Mouse (Mus musculus): ENCODE measurements around the gene Zfp553. TPM values are rescaled to one million over a fixed set of nuclear protein-coding genes. Genes with fewer than 3 reads are reported as not detected.

Zfp553 gene
- total and polyA plus RNA-seq, 3 experiments: 9.8 to 17.4 (median 15.0) TPM

GRCm38 (mm10) chr7:127208553-127209438 is 24.1 kb upstream of the Zfp553 start, which contains the start of gene Mylpf (continued):
- TF ChIP-seq KAT2A (IDR thresholded peaks at IDR 0.05; ENCODE audit: insufficient replicate concordance, low read length) (peak; percentile 72; the same call in 1 of the 2 replicates), RAD21 (IDR thresholded peaks at IDR 0.05; ENCODE audit: low read depth, low read length) (peak; percentile 28), PAX5 (IDR thresholded peaks at IDR 0.05; ENCODE audit: low read length) (no peak), ETS1 (conservative IDR thresholded peaks at IDR 0.05; ENCODE audit: low read depth, low read length) (no peak; the same call in 1 of the 2 replicates), NELFE (IDR thresholded peaks at IDR 0.05; ENCODE audit: low read depth, low read length) (peak; percentile 75), CHD1 (IDR thresholded peaks at IDR 0.05; ENCODE audit: low read depth, low read length) (no peak), GABPA (IDR thresholded peaks at IDR 0.05; ENCODE audit: insufficient replicate concordance, low read depth, low read length) (no peak), ZMIZ1 (IDR thresholded peaks at IDR 0.05; ENCODE audit: low read depth, low read length) (peak; percentile 80), E2F4 (IDR thresholded peaks at IDR 0.05; ENCODE audit: insufficient replicate concordance, low read depth, low read length) (0 out of 2 replicates have a peak, but pooled peaks have one; percentile 67), CTCF (conservative IDR thresholded peaks at IDR 0.05 in 1 of 2, IDR thresholded peaks at IDR 0.05 in 1 of 2; ENCODE audit: low read depth in 2 of 2, low read length in 2 of 2) (peak; percentile 8 to 78; a peak in 2 of 4 replicates), CHD2 (IDR thresholded peaks at IDR 0.05; ENCODE audit: low read length) (peak; percentile 93), MAX (IDR thresholded peaks at IDR 0.05; ENCODE audit: low read length) (peak; percentile 40; the same call in 1 of the 2 replicates), POLR2A (IDR thresholded peaks at IDR 0.05; ENCODE audit: low read depth, low read length) (peak; percentile 97), MXI1 (IDR thresholded peaks at IDR 0.05; ENCODE audit: low read depth, low read length) (peak; percentile 76), MAZ (IDR thresholded peaks at IDR 0.05; ENCODE audit: low read depth, low read length) (peak; percentile 95), EP300 (IDR thresholded peaks at IDR 0.05; ENCODE audit: low read length) (no peak), USF2 (conservative IDR thresholded peaks at IDR 0.05; ENCODE audit: low read depth, low read length) (no peak), RCOR1 (conservative IDR thresholded peaks at IDR 0.05; ENCODE audit: low read depth, low read length) (no peak), POLR2AphosphoS2 (IDR thresholded peaks at IDR 0.05; ENCODE audit: low read depth, low read length) (no peak; the same call in 1 of the 2 replicates), IRF4 (IDR thresholded peaks at IDR 0.05; ENCODE audit: low read depth, low read length) (no peak), SIN3A (IDR thresholded peaks at IDR 0.05; ENCODE audit: low read length) (peak; percentile 79)

- Histone ChIP-seq H3K4me3 (replicated peaks in 1 of 3; ENCODE audit: low read depth in 2 of 3, low read length in 2 of 3, poor library complexity in 1 of 3) (peak overlapping the region in 2 of 3 experiments; percentile 4 to 26), H3K36me3 (replicated peaks in 1 of 2; ENCODE audit: control insufficient read depth in 1 of 2, insufficient read depth in 1 of 2, low read length in 1 of 2) (peaks cover 17 to 31% of the 10 kb centered on the region in 2 experiments), H3K9me3 (replicated peaks; ENCODE audit: low read length) (no peaks in the 10 kb centered on the region), H3K9ac (ENCODE audit: insufficient read depth, low read depth) (peak overlapping the region; percentile 59), H3K79me2 (replicated peaks; ENCODE audit: control insufficient read depth, extremely low read depth, insufficient read depth, poor library complexity, severe bottlenecking) (peaks cover 32% of the 10 kb centered on the region), H3K4me1 (ENCODE audit: control insufficient read depth in 1 of 2, insufficient read depth in 2 of 2) (peaks cover 8 to 43% of the 10 kb centered on the region in 2 experiments), H3K4me2 (ENCODE audit: insufficient read depth, low read depth, poor library complexity, severe bottlenecking) (peak overlapping the region; percentile 79; the same call in 1 of the 2 replicates), H3K27ac (ENCODE audit: insufficient read depth, low read depth) (peak overlapping the region; percentile 51), H3K27me3 (replicated peaks) (no peaks in the 10 kb centered on the region)
- in situ Hi-C loops (cut with MboI; ENCODE audit: low pct_ligation_motif_present, low pct_unique_long_range_greater_than_20kb, low sequenced_read_pairs) (no loop called here), dilution Hi-C loops (cut with MboI; ENCODE audit: extremely low pct_ligation_motif_present, extremely low pct_unique_long_range_greater_than_20kb, low sequenced_read_pairs) (no loop called here)
- TF ChIP-seq MAFK (IDR thresholded peaks at IDR 0.05; ENCODE audit: insufficient replicate concordance, low read length): no peak
- no peak for TF ChIP-seq MAX (IDR thresholded peaks at IDR 0.05; ENCODE audit: low read length)
- TF ChIP-seq EP300 (IDR thresholded peaks at IDR 0.05; ENCODE audit: low read length): no peak
- no peak for TF ChIP-seq USF1 (IDR thresholded peaks at IDR 0.05; ENCODE audit: low read depth, low read length)
- no peak for TF ChIP-seq POLR2AphosphoS2 (IDR thresholded peaks at IDR 0.05; ENCODE audit: low read depth, low read length)
- no peak for TF ChIP-seq GABPA (IDR thresholded peaks at IDR 0.05; ENCODE audit: insufficient replicate concordance, low read depth, low read length)
- TF ChIP-seq KAT2A (IDR thresholded peaks at IDR 0.05; ENCODE audit: insufficient replicate concordance, low read length): no peak
- no peak for TF ChIP-seq IRF4 (IDR thresholded peaks at IDR 0.05; ENCODE audit: low read depth, low read length)
- no peak for TF ChIP-seq TBP (conservative IDR thresholded peaks at IDR 0.05; ENCODE audit: low read depth, low read length)
- TF ChIP-seq MAZ (IDR thresholded peaks at IDR 0.05; ENCODE audit: low read depth, low read length): no peak
- TF ChIP-seq HCFC1 (IDR thresholded peaks at IDR 0.05; ENCODE audit: low read depth, low read length): no peak
- TF ChIP-seq MYC (IDR thresholded peaks at IDR 0.05; ENCODE audit: low read depth, low read length): no peak
- no peak for DNase-seq (ENCODE audit: extremely low read depth)
Measured at GRCm38 (mm10) chr7:127209851-127210250, 23.0 kb upstream of the Zfp553 start.
